Mouse (Mus musculus): Measurements from ENCODE around the gene Gnptab. TPM values are rescaled to one million over a fixed set of nuclear protein-coding genes. Genes with fewer than 3 reads are reported as not detected.
"Not testable (repeated sequence)": the region's sequence is repeated elsewhere in the genome, so short reads cannot be mapped to it uniquely, and the experiment has no call there.

The Gnptab gene
- total RNA-seq, 1 experiment: 25.1 TPM

DNA sequence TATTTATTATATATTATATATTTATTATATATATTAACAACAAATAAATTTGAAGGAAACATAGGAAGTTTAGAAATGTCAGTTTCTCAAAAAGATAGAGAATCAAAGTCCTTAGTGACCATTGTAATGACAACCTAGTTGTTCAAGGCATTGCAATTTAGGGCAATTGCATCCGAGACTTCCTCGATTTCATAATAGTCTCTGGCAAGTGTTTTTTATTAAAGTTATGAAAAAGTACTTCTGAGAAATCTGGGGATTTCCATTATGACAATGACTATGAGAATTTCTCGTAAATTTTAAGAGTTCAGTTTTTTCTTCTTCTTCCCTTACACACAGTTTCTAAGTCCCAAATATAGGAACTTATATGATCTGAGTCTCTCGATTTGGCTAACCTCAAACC, 6.5 kb upstream of the Gnptab start:
- TF ChIP-seq ZNF384 (IDR thresholded peaks at IDR 0.05; ENCODE audit: low read depth, low read length) (no peak), HCFC1 (IDR thresholded peaks at IDR 0.05; ENCODE audit: borderline replicate concordance, insufficient read depth, low read length) (no peak), CHD2 (IDR thresholded peaks at IDR 0.05; ENCODE audit: low read depth, low read length) (no peak), MAFK (IDR thresholded peaks at IDR 0.05; ENCODE audit: insufficient read depth, low read depth, low read length) (no peak), ZC3H11A (IDR thresholded peaks at IDR 0.05; ENCODE audit: borderline replicate concordance, low read depth, low read length) (no peak)
- no peak overlapping the region for H3K27ac ChIP-seq (ENCODE audit: insufficient read depth, low read depth, low read length, poor library complexity, severe bottlenecking)
- in situ Hi-C loops (cut with MboI; ENCODE audit: low sequenced_read_pairs in 2 of 2, unreplicated experiment in 2 of 2): no loop called here
- H3K4me3 ChIP-seq (ENCODE audit: insufficient read depth in 1 of 2, low read depth in 1 of 2, low read length in 2 of 2, poor library complexity in 1 of 2, severe bottlenecking in 1 of 2): no peak overlapping the region
- no peak overlapping the region for H3K9ac ChIP-seq (ENCODE audit: insufficient read depth, low read depth, low read length, poor library complexity, severe bottlenecking)
- no peaks in the 10 kb centered on the region for H3K9me3 ChIP-seq (ENCODE audit: control insufficient read depth, insufficient read depth, low read depth, low read length)
- H3K36me3 ChIP-seq (ENCODE audit: control insufficient read depth, insufficient read depth, low read length, poor library complexity, severe bottlenecking): no peaks in the 10 kb centered on the region
- DNase-seq (ENCODE audit: low read depth, low spot score): no peak
- H3K4me1 ChIP-seq (ENCODE audit: control insufficient read depth in 2 of 2, insufficient read depth in 2 of 2, low read length in 2 of 2, poor library complexity in 1 of 2): 0 out of 4 replicates have a peak, but pooled peaks cover 0 to 3% of the 10 kb centered on the region in 2 experiments

DNA sequence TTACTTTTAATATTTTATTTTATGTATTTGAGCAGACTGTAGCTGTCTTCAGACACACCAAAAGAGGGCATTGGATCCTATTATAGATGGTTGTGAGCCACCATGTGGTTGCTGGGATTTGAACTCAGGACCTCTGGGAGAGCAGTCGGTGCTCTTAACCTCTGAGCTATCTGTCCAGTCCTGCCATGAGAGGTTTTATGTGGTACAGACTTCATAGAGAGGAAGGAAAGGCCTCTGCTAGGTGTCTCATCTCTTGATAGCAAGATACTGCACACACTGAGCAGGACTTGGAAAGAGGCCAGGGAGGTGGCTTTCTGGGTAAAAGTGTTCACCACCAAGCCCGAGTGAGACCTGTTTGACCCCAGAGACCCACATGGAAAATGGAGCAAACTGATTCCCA, 6.0 kb upstream of the Gnptab start:
- H3K9me3 ChIP-seq (ENCODE audit: control insufficient read depth, insufficient read depth, low read depth, low read length); DNase-seq (ENCODE audit: low read depth, low spot score); H3K27ac ChIP-seq (ENCODE audit: insufficient read depth, low read depth, low read length, poor library complexity, severe bottlenecking); H3K9ac ChIP-seq (ENCODE audit: insufficient read depth, low read depth, low read length, poor library complexity, severe bottlenecking); H3K4me1 ChIP-seq (ENCODE audit: control insufficient read depth in 2 of 2, insufficient read depth in 2 of 2, low read length in 2 of 2, poor library complexity in 1 of 2); H3K36me3 ChIP-seq (ENCODE audit: control insufficient read depth, insufficient read depth, low read length, poor library complexity, severe bottlenecking); H3K4me3 ChIP-seq (ENCODE audit: insufficient read depth in 1 of 2, low read depth in 1 of 2, low read length in 2 of 2, poor library complexity in 1 of 2, severe bottlenecking in 1 of 2); in situ Hi-C loops (cut with MboI; ENCODE audit: low sequenced_read_pairs in 2 of 2, unreplicated experiment in 2 of 2): not testable (repeated sequence)

- H3K4me3 ChIP-seq (ENCODE audit: insufficient read depth in 1 of 2, low read depth in 1 of 2, low read length in 2 of 2, poor library complexity in 1 of 2, severe bottlenecking in 1 of 2): no peak overlapping the region
- in situ Hi-C loops (cut with MboI; ENCODE audit: low sequenced_read_pairs in 2 of 2, unreplicated experiment in 2 of 2): no loop called here
- H3K9me3 ChIP-seq (ENCODE audit: control insufficient read depth, insufficient read depth, low read depth, low read length): no peaks in the 10 kb centered on the region
- peaks cover 1 to 3% of the 10 kb centered on the region in 2 experiments; a peak in 1 of 4 replicates for H3K4me1 ChIP-seq (ENCODE audit: control insufficient read depth in 2 of 2, insufficient read depth in 2 of 2, low read length in 2 of 2, poor library complexity in 1 of 2)
- H3K36me3 ChIP-seq (ENCODE audit: control insufficient read depth, insufficient read depth, low read length, poor library complexity, severe bottlenecking): no peaks in the 10 kb centered on the region
- TF ChIP-seq ZC3H11A (IDR thresholded peaks at IDR 0.05; ENCODE audit: borderline replicate concordance, low read depth, low read length): no peak
- no peak for TF ChIP-seq MAFK (IDR thresholded peaks at IDR 0.05; ENCODE audit: insufficient read depth, low read depth, low read length)
- no peak for TF ChIP-seq ZNF384 (IDR thresholded peaks at IDR 0.05; ENCODE audit: low read depth, low read length)
- no peak for TF ChIP-seq HCFC1 (IDR thresholded peaks at IDR 0.05; ENCODE audit: borderline replicate concordance, insufficient read depth, low read length)
- TF ChIP-seq CHD2 (IDR thresholded peaks at IDR 0.05; ENCODE audit: low read depth, low read length): no peak
- DNase-seq (ENCODE audit: low read depth, low spot score): no peak
- no peak overlapping the region for H3K27ac ChIP-seq (ENCODE audit: insufficient read depth, low read depth, low read length, poor library complexity, severe bottlenecking)
- no peak overlapping the region for H3K9ac ChIP-seq (ENCODE audit: insufficient read depth, low read depth, low read length, poor library complexity, severe bottlenecking)
These were observed 3.9 kb upstream of the Gnptab start for GRCm38 (mm10) chr10:88374984-88375383.

DNA sequence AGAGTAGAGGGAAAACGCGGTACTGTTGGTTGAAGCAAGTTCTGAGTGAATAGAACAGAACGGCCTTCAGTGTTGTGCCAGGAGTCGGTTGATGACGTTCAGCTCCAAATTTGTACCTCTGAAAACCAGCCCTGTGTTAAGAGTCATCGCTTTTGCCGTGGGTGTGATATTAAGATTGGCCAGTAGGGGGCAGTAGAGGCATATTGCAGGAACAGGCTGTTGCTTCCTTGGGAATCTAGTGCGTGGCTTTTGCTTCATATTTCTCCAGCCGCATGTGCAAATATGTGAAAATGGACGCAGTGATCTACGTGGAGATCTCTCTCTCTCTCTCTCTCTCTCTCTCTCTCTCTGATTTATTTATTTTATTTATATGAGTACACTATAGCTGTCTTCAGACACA, 2.2 kb upstream of the Gnptab start:
- Histone ChIP-seq H3K4me3 (ENCODE audit: insufficient read depth in 1 of 2, low read depth in 1 of 2, low read length in 2 of 2, poor library complexity in 1 of 2, severe bottlenecking in 1 of 2) (peak overlapping the region in 1 of 2 experiments; percentile 39; a peak in 2 of 4 replicates), H3K27ac (ENCODE audit: insufficient read depth, low read depth, low read length, poor library complexity, severe bottlenecking) (no peak overlapping the region), H3K9me3 (ENCODE audit: control insufficient read depth, insufficient read depth, low read depth, low read length) (no peaks in the 10 kb centered on the region), H3K36me3 (ENCODE audit: control insufficient read depth, insufficient read depth, low read length, poor library complexity, severe bottlenecking) (no peaks in the 10 kb centered on the region), H3K9ac (ENCODE audit: insufficient read depth, low read depth, low read length, poor library complexity, severe bottlenecking) (no peak overlapping the region), H3K4me1 (ENCODE audit: control insufficient read depth in 2 of 2, insufficient read depth in 2 of 2, low read length in 2 of 2, poor library complexity in 1 of 2) (peaks cover 3 to 8% of the 10 kb centered on the region in 2 experiments; a peak in 1 of 4 replicates)
- in situ Hi-C loops (cut with MboI; ENCODE audit: low sequenced_read_pairs in 2 of 2, unreplicated experiment in 2 of 2): no loop called here
- peak; percentile 83 for DNase-seq (ENCODE audit: low read depth, low spot score)
- TF ChIP-seq ZC3H11A (IDR thresholded peaks at IDR 0.05; ENCODE audit: borderline replicate concordance, low read depth, low read length) (peak; percentile 40; the same call in 1 of the 2 replicates), ZNF384 (IDR thresholded peaks at IDR 0.05; ENCODE audit: low read depth, low read length) (no peak), MAFK (IDR thresholded peaks at IDR 0.05; ENCODE audit: insufficient read depth, low read depth, low read length) (no peak)

- Histone ChIP-seq H3K4me3 (ENCODE audit: insufficient read depth in 1 of 2, low read depth in 1 of 2, low read length in 2 of 2, poor library complexity in 1 of 2, severe bottlenecking in 1 of 2) (no peak overlapping the region), H3K4me1 (ENCODE audit: control insufficient read depth in 2 of 2, insufficient read depth in 2 of 2, low read length in 2 of 2, poor library complexity in 1 of 2) (peaks cover 3 to 8% of the 10 kb centered on the region in 2 experiments; a peak in 1 of 4 replicates), H3K27ac (ENCODE audit: insufficient read depth, low read depth, low read length, poor library complexity, severe bottlenecking) (no peak overlapping the region), H3K36me3 (ENCODE audit: control insufficient read depth, insufficient read depth, low read length, poor library complexity, severe bottlenecking) (no peaks in the 10 kb centered on the region), H3K9ac (ENCODE audit: insufficient read depth, low read depth, low read length, poor library complexity, severe bottlenecking) (no peak overlapping the region), H3K9me3 (ENCODE audit: control insufficient read depth, insufficient read depth, low read depth, low read length) (no peaks in the 10 kb centered on the region)
- in situ Hi-C loops (cut with MboI; ENCODE audit: low sequenced_read_pairs in 2 of 2, unreplicated experiment in 2 of 2): no loop called here
- no peak for TF ChIP-seq ZC3H11A (IDR thresholded peaks at IDR 0.05; ENCODE audit: borderline replicate concordance, low read depth, low read length)
- TF ChIP-seq MAFK (IDR thresholded peaks at IDR 0.05; ENCODE audit: insufficient read depth, low read depth, low read length): no peak
- TF ChIP-seq HCFC1 (IDR thresholded peaks at IDR 0.05; ENCODE audit: borderline replicate concordance, insufficient read depth, low read length): no peak
- TF ChIP-seq CHD2 (IDR thresholded peaks at IDR 0.05; ENCODE audit: low read depth, low read length): no peak
- no peak for TF ChIP-seq ZNF384 (IDR thresholded peaks at IDR 0.05; ENCODE audit: low read depth, low read length)
- no peak for DNase-seq (ENCODE audit: low read depth, low spot score)
These were observed 1.3 kb upstream of the Gnptab start for GRCm38 (mm10) chr10:88377666-88378065.

All from ES-E14 (cell line).